Mouse (Mus musculus): ENCODE results near the gene Zfand2b. TPM values are rescaled to one million over a fixed set of nuclear protein-coding genes. Genes with fewer than 3 reads are reported as not detected.

The Zfand2b gene
- polyA plus RNA-seq, 1 experiment from 2014 or later = 43.0 TPM

DNA sequence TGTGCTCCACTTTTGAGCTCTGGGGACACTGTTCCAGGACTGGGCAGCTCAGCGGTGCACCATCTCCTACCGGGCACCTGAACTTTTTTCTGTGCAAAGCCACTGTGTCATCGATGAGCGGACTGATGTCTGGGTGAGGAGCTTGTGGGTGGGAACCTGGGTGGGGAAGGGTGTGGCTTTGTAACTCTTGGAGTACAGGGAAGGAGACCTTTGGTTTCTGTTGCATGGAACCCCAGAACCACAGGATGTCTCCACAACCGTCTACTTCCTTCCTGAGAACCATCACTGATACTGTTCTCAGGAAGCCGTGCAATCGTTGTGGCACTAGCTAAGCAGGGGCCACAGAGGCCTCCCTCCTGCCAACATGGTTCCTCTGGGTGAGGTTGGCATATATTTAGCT is 44.6 kb downstream of the Zfand2b start:
- Histone ChIP-seq H3K27me3 (ENCODE audit: control insufficient read depth, insufficient read depth, low read length) (no peaks in the 10 kb centered on the region), H3K27ac (replicated peaks) (peak overlapping the region; percentile 81)
- WGBS = 69% methylated on average over 7 of the region's 7 CpGs

DNA sequence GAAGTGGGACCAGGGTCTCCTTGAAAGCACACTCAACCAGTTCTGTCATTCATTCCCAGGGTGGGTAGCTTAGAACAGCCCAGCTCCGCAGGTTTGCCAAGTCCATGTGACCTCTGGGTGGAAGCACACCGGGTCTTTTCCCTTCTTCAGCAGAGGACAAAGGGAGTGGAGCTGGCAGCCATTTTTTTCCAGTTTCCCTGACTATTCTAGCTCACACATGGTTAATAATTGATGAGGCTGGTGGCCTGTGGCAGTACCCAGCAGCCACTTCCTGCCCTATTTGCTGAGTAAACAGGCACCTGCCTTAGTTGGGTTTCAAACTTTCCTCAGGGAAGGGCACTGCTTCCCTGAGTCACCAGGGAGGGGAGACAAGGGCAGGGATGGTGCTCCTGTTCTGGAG is 46.0 kb downstream of the Zfand2b start:
- Histone ChIP-seq H3K9ac (ENCODE audit: low read length) (no peak overlapping the region), H3K4me3 (ENCODE audit: low read depth, low read length) (no peak overlapping the region), H3K27ac (replicated peaks) (peak overlapping the region; percentile 81), H3K4me1 (replicated peaks; ENCODE audit: control insufficient read depth, insufficient read depth) (peaks cover 2% of the 10 kb centered on the region; the same call in 1 of the 2 replicates), H3K4me2 (replicated peaks; ENCODE audit: low read depth) (no peak overlapping the region), H3K9me3 (ENCODE audit: control insufficient read depth, low read length) (no peaks in the 10 kb centered on the region), H3K27me3 (ENCODE audit: control insufficient read depth, insufficient read depth, low read length) (no peaks in the 10 kb centered on the region), H3K36me3 (ENCODE audit: control insufficient read depth, insufficient read depth, low read length) (peaks cover 9% of the 10 kb centered on the region; the same call in 1 of the 2 replicates)
- 39% methylated on average over 2 of the region's 2 CpGs for WGBS
- ATAC-seq (ENCODE audit: low FRiP score, low TSS enrichment) (peak; percentile 82), DNase-seq (ENCODE audit: low spot score) (peak; percentile 81)
- TF ChIP-seq EP300 (optimal IDR thresholded peaks at IDR 0.05) (no peak), CTCF (IDR thresholded peaks at IDR 0.05; ENCODE audit: low read depth) (no peak)

More for the DNA sequence above, 44.6 kb downstream of the Zfand2b start:
- Histone ChIP-seq H3K4me3 (ENCODE audit: low read depth, low read length) (no peak overlapping the region), H3K4me2 (replicated peaks; ENCODE audit: low read depth) (no peak overlapping the region), H3K36me3 (ENCODE audit: control insufficient read depth, insufficient read depth, low read length) (peaks cover 9% of the 10 kb centered on the region; the same call in 1 of the 2 replicates), H3K4me1 (replicated peaks; ENCODE audit: control insufficient read depth, insufficient read depth) (peaks cover 2% of the 10 kb centered on the region; the same call in 1 of the 2 replicates), H3K9ac (ENCODE audit: low read length) (no peak overlapping the region), H3K9me3 (ENCODE audit: control insufficient read depth, low read length) (no peaks in the 10 kb centered on the region)
- ATAC-seq (ENCODE audit: low FRiP score, low TSS enrichment) (0 out of 2 replicates have a peak, but pooled peaks have one; percentile 8), DNase-seq (ENCODE audit: low spot score) (peak; percentile 58)
- TF ChIP-seq CTCF (IDR thresholded peaks at IDR 0.05; ENCODE audit: low read depth) = no peak
- no peak for TF ChIP-seq EP300 (optimal IDR thresholded peaks at IDR 0.05)

DNA sequence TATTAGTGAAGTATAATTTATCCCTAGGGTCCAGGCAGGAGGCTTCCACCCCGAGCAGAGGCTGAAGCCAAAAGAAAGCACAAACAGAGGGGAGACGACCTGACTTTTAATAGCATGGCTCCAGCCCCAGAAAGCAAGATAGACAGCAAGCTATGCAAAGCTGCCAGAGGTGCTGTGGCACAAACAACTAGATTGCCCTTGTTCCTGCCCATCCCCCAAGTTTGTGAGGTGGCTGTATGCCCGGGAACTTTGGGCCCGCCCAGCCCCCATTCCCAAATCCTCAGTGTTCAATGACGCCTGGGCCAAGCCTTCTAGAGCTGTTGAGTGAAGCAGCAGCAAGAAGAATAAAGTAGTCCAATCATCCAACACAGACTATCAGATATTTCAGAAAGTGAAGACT is 46.4 kb downstream of the Zfand2b start:
- WGBS = 45% methylated on average over 5 of the region's 5 CpGs
- Histone ChIP-seq H3K36me3 (ENCODE audit: control insufficient read depth, insufficient read depth, low read length) (peaks cover 9% of the 10 kb centered on the region; the same call in 1 of the 2 replicates), H3K4me1 (replicated peaks; ENCODE audit: control insufficient read depth, insufficient read depth) (peaks cover 2% of the 10 kb centered on the region; the same call in 1 of the 2 replicates), H3K9ac (ENCODE audit: low read length) (no peak overlapping the region), H3K4me3 (ENCODE audit: low read depth, low read length) (no peak overlapping the region), H3K27me3 (ENCODE audit: control insufficient read depth, insufficient read depth, low read length) (no peaks in the 10 kb centered on the region), H3K4me2 (replicated peaks; ENCODE audit: low read depth) (no peak overlapping the region), H3K9me3 (ENCODE audit: control insufficient read depth, low read length) (no peaks in the 10 kb centered on the region), H3K27ac (replicated peaks) (peak overlapping the region; percentile 81)
- ATAC-seq (ENCODE audit: low FRiP score, low TSS enrichment) (no peak), DNase-seq (ENCODE audit: low spot score) (peak; percentile 55)
- TF ChIP-seq EP300 (optimal IDR thresholded peaks at IDR 0.05) = peak; percentile 30
- TF ChIP-seq CTCF (IDR thresholded peaks at IDR 0.05; ENCODE audit: low read depth) = no peak

DNA sequence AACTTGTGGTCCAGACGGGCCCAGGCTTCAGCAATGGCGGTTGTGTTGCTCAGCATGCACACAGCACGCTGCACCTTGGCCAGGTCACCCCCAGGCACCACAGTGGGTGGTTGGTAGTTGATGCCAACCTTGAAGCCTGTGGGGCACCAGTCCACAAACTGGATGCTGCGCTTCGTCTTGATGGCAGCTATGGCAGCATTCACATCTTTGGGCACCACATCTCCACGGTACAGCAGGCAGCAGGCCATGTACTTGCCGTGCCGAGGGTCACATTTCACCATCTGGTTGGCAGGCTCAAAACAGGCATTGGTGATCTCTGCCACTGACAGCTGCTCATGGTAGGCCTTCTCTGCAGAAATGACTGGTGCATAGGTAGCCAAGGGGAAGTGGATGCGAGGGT is 47.3 kb downstream of the Zfand2b start:
- Histone ChIP-seq H3K27ac (replicated peaks) (peak overlapping the region; percentile 25; the same call in 1 of the 2 replicates), H3K36me3 (ENCODE audit: control insufficient read depth, insufficient read depth, low read length) (peaks cover 9% of the 10 kb centered on the region; the same call in 1 of the 2 replicates), H3K9ac (ENCODE audit: low read length) (no peak overlapping the region), H3K4me1 (replicated peaks; ENCODE audit: control insufficient read depth, insufficient read depth) (0 out of 2 replicates have a peak, but pooled peaks cover 2% of the 10 kb centered on the region), H3K4me3 (ENCODE audit: low read depth, low read length) (no peak overlapping the region), H3K27me3 (ENCODE audit: control insufficient read depth, insufficient read depth, low read length) (no peaks in the 10 kb centered on the region), H3K4me2 (replicated peaks; ENCODE audit: low read depth) (no peak overlapping the region), H3K9me3 (ENCODE audit: control insufficient read depth, low read length) (no peaks in the 10 kb centered on the region)
- TF ChIP-seq CTCF (IDR thresholded peaks at IDR 0.05; ENCODE audit: low read depth) (no peak), EP300 (optimal IDR thresholded peaks at IDR 0.05) (no peak)
- no peak for ATAC-seq (ENCODE audit: low FRiP score, low TSS enrichment)
- 91% methylated on average over 9 of the region's 9 CpGs for WGBS
- no peak for DNase-seq (ENCODE audit: low spot score)

DNA sequence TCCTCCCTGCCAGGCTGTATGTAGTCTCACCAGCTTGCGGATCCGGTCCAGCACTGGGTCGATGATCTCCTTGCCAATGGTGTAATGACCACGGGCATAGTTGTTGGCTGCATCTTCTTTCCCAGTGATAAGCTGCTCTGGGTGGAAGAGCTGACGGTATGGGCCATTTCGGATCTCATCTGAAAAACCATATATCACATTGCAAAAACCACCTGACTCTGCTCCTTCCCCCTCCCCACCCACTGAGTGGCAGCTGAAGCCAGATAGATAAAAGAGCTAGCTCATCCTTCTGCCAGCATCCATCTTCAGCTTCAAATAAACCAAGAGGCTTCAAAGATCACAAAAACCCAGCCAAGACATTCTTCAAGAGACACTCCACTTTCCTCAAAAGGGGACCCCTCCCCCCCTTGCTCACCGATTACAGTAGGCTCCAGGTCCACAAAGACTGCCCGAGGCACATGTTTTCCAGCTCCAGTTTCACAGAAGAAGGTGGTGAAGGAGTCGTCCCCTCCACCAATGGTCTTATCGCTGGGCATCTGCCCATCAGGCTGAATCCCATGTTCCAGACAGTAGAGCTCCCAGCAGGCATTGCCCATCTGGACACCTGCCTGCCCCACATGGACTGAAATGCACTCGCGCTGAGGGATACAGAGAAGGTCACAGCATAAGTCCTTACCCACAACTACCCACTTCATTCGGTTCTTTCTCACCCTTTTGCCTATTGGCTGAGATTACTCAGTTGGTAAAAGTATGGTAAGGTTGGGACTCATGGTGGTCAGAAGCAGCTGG is 48.5 kb downstream of the Zfand2b start:
- Histone ChIP-seq H3K27me3 (ENCODE audit: control insufficient read depth, insufficient read depth, low read length) (no peaks in the 10 kb centered on the region), H3K9me3 (ENCODE audit: control insufficient read depth, low read length) (no peaks in the 10 kb centered on the region), H3K27ac (replicated peaks) (no peak overlapping the region), H3K4me3 (ENCODE audit: low read depth, low read length) (0 out of 2 replicates have a peak overlapping the region, but pooled peaks have one; percentile 52), H3K4me2 (replicated peaks; ENCODE audit: low read depth) (peak overlapping the region; percentile 98), H3K9ac (ENCODE audit: low read length) (0 out of 2 replicates have a peak overlapping the region, but pooled peaks have one; percentile 27), H3K36me3 (ENCODE audit: control insufficient read depth, insufficient read depth, low read length) (peaks cover 9% of the 10 kb centered on the region; the same call in 1 of the 2 replicates), H3K4me1 (replicated peaks; ENCODE audit: control insufficient read depth, insufficient read depth) (0 out of 2 replicates have a peak, but pooled peaks cover 2% of the 10 kb centered on the region)
- no peak for ATAC-seq (ENCODE audit: low FRiP score, low TSS enrichment)
- 72% methylated on average over 13 of the region's 13 CpGs for WGBS
- DNase-seq (ENCODE audit: low spot score) = no peak
- TF ChIP-seq EP300 (optimal IDR thresholded peaks at IDR 0.05) = no peak

GRCm38 (mm10) chr1:75217893-75218226 is 49.4 kb downstream of the Zfand2b start:
- ATAC-seq (ENCODE audit: low FRiP score, low TSS enrichment) = no peak
- no peaks in the 10 kb centered on the region for H3K27me3 ChIP-seq (ENCODE audit: control insufficient read depth, insufficient read depth, low read length)
- H3K4me1 ChIP-seq (replicated peaks; ENCODE audit: control insufficient read depth, insufficient read depth) = 0 out of 2 replicates have a peak, but pooled peaks cover 2% of the 10 kb centered on the region
- no peak for DNase-seq (ENCODE audit: low spot score)
- H3K9me3 ChIP-seq (ENCODE audit: control insufficient read depth, low read length) = no peaks in the 10 kb centered on the region
- H3K4me2 ChIP-seq (replicated peaks; ENCODE audit: low read depth) = peak overlapping the region; percentile 98
- H3K27ac ChIP-seq (replicated peaks) = peak overlapping the region; percentile 83
- H3K36me3 ChIP-seq (ENCODE audit: control insufficient read depth, insufficient read depth, low read length) = 0 out of 2 replicates have a peak, but pooled peaks cover 6% of the 10 kb centered on the region
- peak overlapping the region; percentile 52 for H3K4me3 ChIP-seq (ENCODE audit: low read depth, low read length)
- TF ChIP-seq EP300 (optimal IDR thresholded peaks at IDR 0.05) (no peak), CTCF (IDR thresholded peaks at IDR 0.05; ENCODE audit: low read depth) (no peak)
- peak overlapping the region; percentile 69; the same call in 1 of the 2 replicates for H3K9ac ChIP-seq (ENCODE audit: low read length)
- 3% methylated on average over 6 of the region's 6 CpGs for WGBS
